Mouse (Mus musculus): Measurements from ENCODE around the gene Glud1.

Glud1 gene

DNA sequence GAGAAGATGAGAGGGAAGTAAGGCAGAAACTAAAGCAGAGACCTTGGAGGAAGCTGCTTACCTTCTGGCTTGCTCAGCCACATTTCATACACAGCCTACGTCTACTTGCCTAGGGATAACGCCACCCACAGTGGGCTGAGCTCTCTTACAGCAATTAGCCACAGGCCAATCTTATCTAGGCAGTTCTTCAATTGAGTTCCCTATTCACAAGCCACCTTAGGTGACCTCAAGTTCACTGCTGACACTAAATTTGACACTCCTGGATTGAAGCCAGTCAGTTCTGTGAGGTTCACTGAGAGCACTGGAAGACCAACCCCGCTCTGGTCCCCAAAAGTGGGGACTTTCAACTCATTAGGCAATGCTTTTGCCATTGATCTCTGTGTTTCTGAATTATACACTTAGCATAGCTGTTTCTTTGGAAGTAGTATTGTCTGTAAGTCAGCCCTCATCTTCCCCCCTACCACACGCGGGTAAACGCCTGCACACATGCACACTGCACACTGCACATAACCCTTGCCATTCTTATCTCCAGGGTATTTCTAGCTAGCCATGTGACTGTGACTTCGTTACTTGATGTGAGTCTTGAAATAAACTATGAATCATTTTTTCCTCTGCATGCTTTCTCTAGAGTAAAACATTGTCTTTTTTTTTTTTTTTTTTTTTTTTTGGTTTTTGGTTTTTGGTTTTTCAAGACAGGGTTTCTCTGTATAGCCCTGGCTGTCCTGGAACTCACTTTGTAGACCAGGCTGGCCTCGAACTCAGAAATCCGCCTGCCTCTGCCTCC lies 72.6 kb downstream of the Glud1 start:
- DNase-seq = no peak

DNA sequence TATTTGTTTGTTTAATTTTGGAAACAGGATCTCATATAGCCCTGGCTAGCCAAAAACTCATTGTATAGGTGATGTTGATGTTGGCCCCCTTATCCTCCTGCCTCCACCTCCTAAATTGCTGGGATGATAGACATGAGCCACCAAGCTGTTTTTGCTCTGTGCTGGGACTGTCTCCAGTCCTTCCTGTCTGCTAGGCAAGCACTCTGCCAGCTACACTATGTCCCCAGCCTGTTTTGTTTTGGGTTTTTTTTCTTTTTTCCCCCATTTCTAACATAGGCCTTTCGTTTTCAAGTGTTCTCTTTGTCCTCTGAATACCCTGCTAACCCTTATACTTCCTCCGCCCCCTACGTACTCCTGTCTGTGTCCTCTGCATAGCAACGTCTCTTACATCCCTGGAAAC lies 82.8 kb downstream of the Glud1 start:
- no peak for DNase-seq
